Mouse (Mus musculus): ENCODE results near the gene Tmem119.

GRCm38 (mm10) chr5:113788645-113789044, 11.7 kb downstream of the Tmem119 start:
- no peak for TF ChIP-seq CTCF (IDR thresholded peaks at IDR 0.05; ENCODE audit: low read depth)
- TF ChIP-seq EP300 (IDR thresholded peaks at IDR 0.05; ENCODE audit: low read depth): no peak

All from liver, postnatal 0 days (tissue).